Mouse (Mus musculus) c-Kit-positive CD71-negative TER-119-negative erythroid progenitor cells, embryonic 14.5 days (primary cell): Measurements from ENCODE around the gene Tax1bp1.

ENCODE experiments used
- DNase-seq: peaks from one replicate; pipeline ENCODE4 v3.0.0-alpha.2; 2013; ENCODE audit warnings: low read depth

Gene Tax1bp1

GRCm38 (mm10) chr6:52796691-52797090, 83.2 kb downstream of the Tax1bp1 start:
- no peak for DNase-seq

- no peak for DNase-seq
Observed at GRCm38 (mm10) chr6:52797252-52797800, 83.8 kb downstream of the Tax1bp1 start.

GRCm38 (mm10) chr6:52802181-52802580, 88.7 kb downstream of the Tax1bp1 start:
- DNase-seq, result peak; percentile 24

DNA sequence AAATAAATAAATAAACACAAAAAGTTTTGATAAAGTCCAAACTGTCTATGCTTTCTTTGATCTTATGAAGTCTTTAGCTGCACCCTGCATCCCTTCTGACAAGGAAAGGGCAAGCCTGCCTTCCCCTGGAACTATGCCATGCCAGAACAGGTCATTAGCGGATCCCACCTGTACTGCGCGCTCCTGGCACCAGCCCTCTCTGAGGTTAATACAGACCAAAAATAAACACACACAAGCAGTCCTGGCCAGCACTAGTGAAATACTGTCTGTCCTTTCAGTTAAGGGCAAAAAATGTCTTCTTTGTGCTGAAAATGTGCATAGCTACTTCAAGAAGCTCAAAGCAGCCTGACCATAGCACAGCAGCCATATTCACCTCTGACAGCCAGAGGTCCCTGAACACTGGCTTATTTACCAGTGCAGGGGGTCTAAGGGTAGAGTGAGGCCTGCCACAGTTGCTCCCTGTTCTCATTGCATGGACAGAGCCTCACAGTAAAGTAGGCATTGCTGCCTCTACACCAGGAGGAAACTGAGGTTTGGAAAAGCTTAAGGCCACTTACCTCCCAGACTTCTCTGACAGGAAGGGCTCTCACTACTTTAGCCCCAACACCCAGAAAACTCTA, 91.8 kb downstream of the Tax1bp1 start:
- no peak for DNase-seq
